Mouse (Mus musculus) embryonic stem cell, embryonic (primary cell): ENCODE results near the gene Zfyve21.

Experiments
- CTCF ChIA-PET, 4 experiments: fragments of 300-600 bp in 2 of 4; fragments of 350-600 bp in 2 of 4; sonication (Branson Sonifier 250); formaldehyde crosslinking; loops; one replicate each; lab custom pipeline; 2022; ENCODE audit warnings: inconsistent platforms in 2 of 4; lab: Charles Lee
- POLR2A ChIA-PET, 4 experiments: fragments of 300-600 bp in 2 of 4; fragments of 350-600 bp in 2 of 4; sonication (Branson Sonifier 250); formaldehyde crosslinking; loops; one replicate each; lab custom pipeline; 2022; ENCODE audit warnings: antibody characterized with exemption in 4 of 4, inconsistent platforms in 1 of 4; lab: Charles Lee

Gene Zfyve21

GRCm38 (mm10) chr12:111851235-111851634, 37.3 kb downstream of the Zfyve21 start:
- ChIA-PET POLR2A (interaction anchor here in 1 of 4 experiments (0.6 to 1.5 kb wide), 9 partner anchors 8 to 779 kb away, joined by 3 to 5 read pairs (median 3); partner anchors contain the start of genes Xrcc3 and Zfyve21), CTCF (interaction anchor here (0.6 to 1.7 kb wide), 15 partner anchors 9 to 521 kb away, joined by 3 to 8 read pairs (median 3); no protein-coding TSS in a partner anchor)

GRCm38 (mm10) chr12:111851745-111852144, 37.8 kb downstream of the Zfyve21 start:
- ChIA-PET CTCF (interaction anchor here in 3 of 4 experiments (0.6 to 1.7 kb wide), 14 partner anchors 10 to 522 kb away, joined by 3 to 8 read pairs (median 4); no protein-coding TSS in a partner anchor), POLR2A (interaction anchor here in 2 of 4 experiments (0.6 to 1.5 kb wide), 10 partner anchors 18 to 778 kb away, joined by 3 to 5 read pairs (median 3); partner anchors contain the start of genes Xrcc3 (in 1 of the 2) and Zfyve21 (in 1 of the 2))

- CTCF ChIA-PET: interaction anchor here (0.6 to 1.7 kb wide), 8 partner anchors 36 to 157 kb away, joined by 3 to 6 read pairs (median 4); no protein-coding TSS in a partner anchor
- POLR2A ChIA-PET: interaction anchor here in 2 of 4 experiments (0.5 to 1.4 kb wide), 6 partner anchors 114 to 279 kb away, joined by 3 read pairs; partner anchors contain the start of genes Atp5mpl (in 1 of the 2) and Mark3 (in 1 of the 2)
Measured at GRCm38 (mm10) chr12:111853011-111853436, 39.1 kb downstream of the Zfyve21 start.

DNA sequence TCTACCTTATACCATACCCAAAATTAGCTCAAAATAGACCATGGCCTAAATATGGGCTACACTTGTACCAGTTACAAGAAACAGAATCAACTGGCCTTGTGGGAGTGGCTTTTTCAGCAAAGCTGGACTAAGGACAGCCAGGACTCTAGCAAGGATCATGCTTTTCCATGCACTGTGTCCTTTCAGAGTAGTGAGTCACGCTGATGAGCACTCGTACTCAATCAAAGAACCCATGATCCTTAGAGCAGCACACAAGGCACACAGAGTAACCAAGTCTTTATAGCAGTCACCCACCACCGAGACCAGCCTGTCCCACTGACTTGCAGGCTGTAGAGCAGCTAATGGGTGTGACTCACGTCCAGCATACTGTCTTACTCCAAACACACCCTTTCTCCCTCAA, 39.6 kb downstream of the Zfyve21 start:
- CTCF ChIA-PET: interaction anchor here (0.7 to 1.7 kb wide), 7 partner anchors 36 to 158 kb away, joined by 3 to 6 read pairs (median 4); no protein-coding TSS in a partner anchor
- POLR2A ChIA-PET: interaction anchor here in 2 of 4 experiments (0.5 to 1.4 kb wide), 5 partner anchors 55 to 811 kb away, joined by 3 to 4 read pairs (median 3); partner anchors contain the start of gene Atp5mpl (in 1 of the 2)

GRCm38 (mm10) chr12:111855448-111855847, 41.5 kb downstream of the Zfyve21 start:
- POLR2A ChIA-PET: no interaction called here

GRCm38 (mm10) chr12:111864206-111864824, 50.3 kb downstream of the Zfyve21 start:
- ChIA-PET POLR2A (no interaction called here), CTCF (no interaction called here)

More at GRCm38 (mm10) chr12:111855448-111855847, 41.5 kb downstream of the Zfyve21 start:
- CTCF ChIA-PET: interaction anchor here in 1 of 4 experiments (0.7 to 1.3 kb wide), 2 partner anchors 89 to 103 kb away, joined by 3 read pairs; no protein-coding TSS in a partner anchor

DNA sequence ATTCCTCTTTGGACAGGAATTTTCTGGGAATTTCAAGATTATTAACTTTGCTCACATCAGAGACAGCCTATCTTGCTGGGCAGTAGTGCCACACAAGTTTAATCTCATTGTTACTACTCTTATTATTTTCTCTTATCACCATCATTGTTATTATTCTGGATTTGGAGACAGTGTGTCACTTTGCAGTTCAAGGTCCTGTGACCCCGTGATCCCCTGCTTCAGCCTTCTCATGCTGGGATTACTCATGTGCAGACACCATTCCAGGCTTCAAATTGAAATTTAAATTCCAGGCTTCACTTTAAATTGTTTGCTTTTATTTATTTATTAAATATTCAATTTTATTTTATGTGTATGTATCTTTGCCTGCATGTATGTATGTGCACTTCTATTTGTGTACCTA, 55.8 kb downstream of the Zfyve21 start:
- POLR2A ChIA-PET: interaction anchor here in 1 of 4 experiments (0.6 kb wide), 2 partner anchors 88 to 161 kb away, joined by 3 read pairs; no protein-coding TSS in a partner anchor
- CTCF ChIA-PET: interaction anchor here in 1 of 4 experiments (1.1 kb wide), 1 partner anchor 77 kb away, joined by 3 read pairs; no protein-coding TSS in a partner anchor

- ChIA-PET POLR2A (interaction anchor here in 1 of 4 experiments (0.7 to 0.9 kb wide), 2 partner anchors 109 to 254 kb away, joined by 3 read pairs; no protein-coding TSS in a partner anchor), CTCF (interaction anchor here in 1 of 4 experiments (0.5 kb wide), 1 partner anchor 77 kb away, joined by 4 read pairs; no protein-coding TSS in a partner anchor)
Measured at GRCm38 (mm10) chr12:111870811-111871210, 56.8 kb downstream of the Zfyve21 start.

GRCm38 (mm10) chr12:111872079-111872478, 58.1 kb downstream of the Zfyve21 start:
- ChIA-PET POLR2A (interaction anchor here in 1 of 4 experiments (0.8 kb wide), 1 partner anchor 21 kb away, joined by 3 read pairs; no protein-coding TSS in a partner anchor), CTCF (interaction anchor here in 1 of 4 experiments (0.6 to 0.7 kb wide), 2 partner anchors 455 to 680 kb away, joined by 3 read pairs; no protein-coding TSS in a partner anchor)

DNA sequence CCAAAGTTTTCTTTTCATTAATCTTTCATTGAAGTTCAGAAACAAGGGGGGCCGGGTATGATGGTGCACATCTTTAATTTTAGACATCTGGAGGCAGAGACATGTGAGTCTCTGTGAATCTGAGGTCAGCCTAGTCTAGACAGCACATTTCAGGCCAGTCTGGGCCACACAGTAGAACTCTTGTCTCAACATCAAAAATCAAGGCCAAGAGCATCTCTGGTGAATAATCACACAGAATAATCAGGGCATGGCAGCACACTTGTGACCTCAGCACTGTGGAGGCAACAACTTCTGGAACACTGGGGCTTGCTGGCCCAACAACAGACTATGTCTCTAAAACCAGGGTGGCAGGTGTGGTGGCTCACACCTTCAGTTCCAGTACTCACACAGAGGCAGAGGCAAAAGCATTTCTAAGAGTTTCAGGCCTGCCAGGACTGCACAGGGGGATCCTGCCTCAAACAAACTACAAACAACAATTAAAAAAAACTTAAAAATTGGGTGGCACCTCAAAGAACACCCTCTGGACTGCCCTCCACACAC, 60.7 kb downstream of the Zfyve21 start:
- CTCF ChIA-PET: no interaction called here
- POLR2A ChIA-PET: interaction anchor here in 1 of 4 experiments (0.6 kb wide), 1 partner anchor 47 kb away, joined by 3 read pairs; no protein-coding TSS in a partner anchor

DNA sequence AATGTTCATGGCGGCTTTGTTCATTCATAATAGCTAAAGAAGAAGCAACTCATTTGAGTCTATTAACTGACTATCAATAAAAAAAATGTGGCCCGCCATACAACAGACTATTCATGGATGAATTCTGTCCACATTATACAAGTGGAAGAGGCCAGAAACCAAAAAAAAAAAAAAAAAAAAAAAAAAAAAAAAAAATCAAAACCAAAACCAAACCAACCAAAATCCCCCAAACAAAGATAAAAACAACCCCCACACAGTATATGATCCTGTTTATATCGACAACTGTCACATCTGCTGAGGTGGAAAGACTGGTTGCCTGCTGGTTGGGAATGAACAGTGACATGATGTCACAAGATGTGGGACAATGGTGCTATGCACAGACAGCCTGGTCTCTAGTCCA, 61.5 kb downstream of the Zfyve21 start:
- CTCF ChIA-PET: interaction anchor here in 1 of 4 experiments (1.0 kb wide), 1 partner anchor 71 kb away, joined by 3 read pairs; no protein-coding TSS in a partner anchor
- POLR2A ChIA-PET: interaction anchor here in 1 of 4 experiments (0.6 kb wide), 1 partner anchor 47 kb away, joined by 3 read pairs; no protein-coding TSS in a partner anchor

- ChIA-PET CTCF (interaction anchor here (0.6 to 2.1 kb wide), 30 partner anchors 13 to 897 kb away, joined by 3 to 22 read pairs (median 5); no protein-coding TSS in a partner anchor), POLR2A (interaction anchor here in 3 of 4 experiments (0.6 to 1.0 kb wide), 4 partner anchors 48 to 170 kb away, joined by 3 to 4 read pairs (median 3); no protein-coding TSS in a partner anchor)
Measured at GRCm38 (mm10) chr12:111878213-111878612, 64.2 kb downstream of the Zfyve21 start.
